Mouse (Mus musculus): ENCODE measurements around the gene 4921536K21Rik.

DNA sequence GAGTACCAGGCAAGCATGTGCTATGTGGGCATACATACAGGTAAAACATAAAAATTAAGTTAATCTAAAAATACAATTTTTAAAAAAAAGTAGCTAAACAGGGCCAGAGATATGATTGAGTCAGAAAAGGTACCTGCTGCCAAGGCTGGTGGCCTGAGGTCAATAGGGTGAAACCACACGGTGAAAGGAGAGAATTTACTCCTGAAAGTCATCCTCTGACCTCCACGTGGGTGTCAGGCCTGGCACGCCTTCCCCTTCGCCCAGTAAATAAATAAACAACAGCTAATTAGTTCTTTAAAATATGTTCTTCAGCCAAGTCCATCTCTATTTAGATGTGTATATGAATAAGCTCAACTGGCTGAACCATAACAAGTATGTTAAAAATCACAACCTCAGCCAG lies 34.5 kb downstream of the 4921536K21Rik start:
- TF ChIP-seq CTCF (conservative IDR thresholded peaks at IDR 0.05; ENCODE audit: low read length) (no peak), NANOG (IDR thresholded peaks at IDR 0.05; ENCODE audit: borderline replicate concordance, low read length) (no peak)

All from E14TG2a.4 (cell line).